In genomic region chr6:11305979-11306534, GRCm38 (mm10) we compare ENCODE assay signal across 7 mouse cellular contexts.
"Had no signal": no experiment of that assay in that cellular context is flagged by ENCODE, and none has a peak within 500 bp of the region (broad histone marks: within the 10 kb centered on the region; RNA-seq: fewer than 3 reads in every experiment).

No protein-coding gene starts in this region.

- ATAC-seq: liver, postnatal 0 days; midbrain, embryonic 15.5 days had no signal

- DNase-seq: kidney, adult 9 months; kidney, postnatal 36 days; liver, embryonic 13.5 days; liver, postnatal 0 days; lung, postnatal 14 days; thymus, postnatal 36 days had no signal
